Mouse (Mus musculus) megakaryocyte, embryonic 14.5 days (primary cell): ENCODE measurements around the gene Egfl8.

Experiments
- FLI1 ChIP-seq: IDR thresholded peaks from 2 replicates; pipeline ENCODE4 v1.6.1; 2012; ENCODE audit warnings: low read length, inconsistent platforms, mixed read lengths
- GATA1 ChIP-seq: IDR thresholded peaks from 3 replicates; pipeline ENCODE4 v1.6.1; 2012; ENCODE audit warnings: mixed read lengths, low read length, inconsistent platforms, borderline replicate concordance

GRCm38 (mm10) chr17:34643379-34643778 lies 27.6 kb upstream of the Egfl8 start:
- TF ChIP-seq GATA1 = no peak
- no peak for TF ChIP-seq FLI1
